Mouse (Mus musculus): Measurements from ENCODE around the gene Mansc1.
"Not testable (repeated sequence)": the region's sequence is repeated elsewhere in the genome, so short reads cannot be mapped to it uniquely, and the experiment has no call there.

Gene Mansc1

DNA sequence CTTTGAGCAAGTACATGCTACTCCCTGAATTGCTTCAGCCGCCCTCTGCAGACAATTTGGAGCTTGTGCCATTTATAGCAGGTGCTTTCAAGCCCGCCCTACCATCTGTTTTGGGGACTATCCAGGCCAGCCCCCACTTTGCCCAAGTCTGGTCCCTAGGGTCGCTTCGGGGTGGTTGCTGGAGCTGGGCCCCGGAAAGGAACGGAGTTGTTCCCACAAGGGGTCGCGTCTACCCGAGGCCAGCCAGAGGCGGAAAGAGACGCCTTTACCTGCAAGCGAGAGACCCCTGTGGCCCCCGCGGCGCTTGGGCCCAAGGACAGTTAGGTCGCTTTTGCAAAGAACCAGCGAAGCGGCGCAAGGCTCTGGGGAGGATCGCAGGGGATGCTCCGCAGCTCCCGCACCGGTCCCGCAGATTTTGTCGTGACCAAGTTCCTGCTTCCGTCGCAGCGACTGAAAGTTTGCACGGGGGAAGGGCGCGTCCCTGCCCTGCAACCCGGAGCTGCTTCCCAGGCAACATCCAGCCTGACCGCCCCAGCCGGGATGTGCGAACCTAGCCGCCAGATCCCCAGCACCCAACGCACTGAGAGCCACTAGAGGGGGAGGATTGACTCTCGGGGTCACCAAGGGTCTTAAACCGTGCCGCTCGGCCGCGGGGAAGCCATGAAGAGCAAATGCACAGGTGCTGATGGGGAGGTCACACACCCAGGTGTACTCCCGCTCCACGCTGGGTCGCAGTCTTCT lies at the start of gene Mansc1:
TSS of gene Mansc1 (minus strand) at position 542 of the 741 bp plus-strand sequence.
- DNase-seq, result peak; percentile 59

DNA sequence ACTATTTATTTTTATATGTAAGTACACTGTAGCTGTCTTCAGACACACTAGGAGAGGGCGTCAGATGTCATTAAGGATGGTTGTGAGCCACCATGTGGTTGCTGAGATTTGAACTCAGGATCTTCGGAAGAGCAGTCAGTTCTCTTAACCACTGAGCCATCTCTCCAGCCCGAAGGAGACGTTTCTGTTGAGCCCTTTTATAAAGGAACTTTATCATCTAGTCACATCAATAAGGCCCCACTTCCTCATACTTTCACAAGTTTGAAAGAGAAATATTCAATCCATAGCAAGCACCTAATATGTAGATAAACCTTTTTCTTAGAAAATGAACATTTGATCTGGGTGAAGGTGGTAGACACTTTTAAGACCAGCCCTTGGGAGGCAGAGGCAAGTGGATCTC lies 47.0 kb upstream of the Mansc1 start:
- DNase-seq, result not testable (repeated sequence)

DNA sequence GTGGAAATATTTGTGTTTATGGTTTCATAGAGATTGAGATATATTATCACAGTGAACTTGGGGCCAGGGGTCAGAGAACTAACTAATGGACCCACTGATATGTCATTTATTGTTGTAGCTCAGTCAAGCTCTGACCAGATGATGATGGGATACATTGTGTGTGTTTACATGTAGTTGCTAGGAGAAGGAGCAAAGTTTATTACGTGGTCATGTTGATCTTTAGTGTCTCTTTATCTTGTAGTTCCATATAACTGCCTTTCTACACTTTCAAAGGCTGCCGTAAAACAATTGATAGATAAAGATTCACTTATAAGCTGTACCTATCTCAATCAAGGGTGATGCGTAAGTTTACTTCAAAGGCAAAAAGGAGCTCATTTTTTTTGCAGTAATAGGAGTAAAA lies 45.7 kb upstream of the Mansc1 start:
- no peak for DNase-seq

DNA sequence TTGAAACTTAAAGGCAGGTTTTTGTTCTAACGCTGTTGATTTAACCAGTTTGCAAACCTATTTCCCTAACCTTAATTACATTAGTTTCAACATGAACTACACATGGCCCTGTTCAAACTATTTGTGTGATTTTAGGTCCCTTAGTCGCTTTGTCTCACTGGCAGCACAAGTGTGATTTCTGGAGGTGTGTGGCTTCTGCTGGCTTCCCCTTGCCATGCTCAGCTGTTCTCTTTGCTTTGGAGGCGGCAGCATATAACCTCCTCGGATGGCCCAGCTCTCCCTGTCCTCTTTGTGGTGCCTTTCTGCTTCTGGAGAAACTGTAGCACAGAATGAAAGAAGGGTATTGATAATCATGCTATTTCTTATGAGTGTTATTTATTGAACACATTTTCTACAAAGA lies 45.2 kb upstream of the Mansc1 start:
- no peak for DNase-seq

DNA sequence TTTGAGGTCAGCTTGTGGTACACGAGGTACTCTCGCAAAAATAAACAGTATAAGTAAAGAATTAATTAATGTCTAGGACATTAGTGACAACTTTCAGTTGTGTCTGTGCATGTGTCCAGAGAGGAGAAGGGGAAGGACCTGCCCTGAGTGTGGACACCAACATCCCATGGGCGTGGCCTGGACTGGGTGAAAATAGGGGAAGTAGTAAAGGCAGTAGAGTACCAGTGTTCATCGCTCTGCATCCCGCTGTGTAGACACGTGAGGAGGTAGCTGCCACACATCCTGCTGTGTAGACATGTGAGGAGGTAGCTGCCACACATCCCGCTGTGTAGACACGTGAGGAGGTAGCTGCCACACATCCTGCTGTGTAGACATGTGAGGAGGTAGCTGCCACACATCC lies 41.4 kb upstream of the Mansc1 start:
- DNase-seq, result not testable (repeated sequence)

DNA sequence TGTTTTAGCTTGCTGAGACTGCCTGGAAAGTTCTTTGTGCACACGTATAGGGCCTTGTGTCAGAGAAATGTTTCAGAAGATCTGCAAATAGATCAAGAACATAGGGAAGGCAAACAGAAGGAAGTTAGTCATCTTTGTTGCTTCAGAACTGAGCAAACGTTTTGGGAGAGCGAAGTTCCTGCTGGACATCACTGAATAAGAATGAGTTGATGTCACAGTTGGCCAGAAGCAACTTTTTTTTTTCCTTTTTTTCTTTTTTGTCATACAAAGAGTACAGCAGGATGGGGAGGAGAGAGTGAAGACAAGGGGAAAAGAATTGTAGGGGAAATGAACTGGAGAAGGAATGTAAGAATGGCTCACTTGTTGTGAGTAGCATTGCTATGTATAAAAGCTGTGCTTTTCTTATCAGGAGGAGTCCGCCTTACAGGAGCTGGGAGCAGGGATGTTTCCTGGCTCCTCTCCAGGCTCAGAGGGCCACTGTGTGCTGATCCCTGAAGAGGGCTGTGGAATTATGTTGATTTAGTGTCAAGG lies 38.7 kb upstream of the Mansc1 start:
- DNase-seq, result no peak

DNA sequence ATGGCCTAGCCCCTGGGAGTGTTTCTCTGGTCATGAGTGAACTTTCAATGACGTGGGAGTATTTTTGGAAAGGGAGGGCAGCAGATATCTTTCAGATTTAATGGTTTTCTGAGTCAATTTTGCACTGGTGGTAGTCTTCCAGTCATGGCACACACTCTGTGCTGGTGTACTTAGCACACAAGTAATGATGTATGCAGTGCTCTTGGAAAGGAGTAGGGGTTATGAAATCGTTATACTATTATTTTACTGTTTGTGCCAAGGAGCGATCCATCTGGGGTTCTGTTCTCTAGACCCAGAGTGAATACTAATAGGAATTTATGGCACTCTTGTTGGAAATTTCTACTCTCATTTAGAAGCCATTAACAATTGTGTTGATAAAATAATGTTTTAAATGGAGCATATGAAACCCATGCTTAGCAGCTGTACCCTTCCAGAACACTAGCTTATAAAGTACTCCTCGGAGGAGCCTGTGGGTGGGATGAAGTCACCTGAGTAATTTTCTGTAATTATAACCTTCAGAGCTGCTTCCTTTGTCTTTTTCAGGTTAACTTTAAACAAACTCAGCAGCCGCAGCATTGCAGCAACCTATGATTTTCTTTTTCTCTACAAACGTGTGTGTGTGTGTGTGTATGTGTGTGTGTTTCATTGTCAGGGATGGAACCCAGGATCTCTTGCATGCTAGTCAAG lies 37.0 kb upstream of the Mansc1 start:
- no peak for DNase-seq

DNA sequence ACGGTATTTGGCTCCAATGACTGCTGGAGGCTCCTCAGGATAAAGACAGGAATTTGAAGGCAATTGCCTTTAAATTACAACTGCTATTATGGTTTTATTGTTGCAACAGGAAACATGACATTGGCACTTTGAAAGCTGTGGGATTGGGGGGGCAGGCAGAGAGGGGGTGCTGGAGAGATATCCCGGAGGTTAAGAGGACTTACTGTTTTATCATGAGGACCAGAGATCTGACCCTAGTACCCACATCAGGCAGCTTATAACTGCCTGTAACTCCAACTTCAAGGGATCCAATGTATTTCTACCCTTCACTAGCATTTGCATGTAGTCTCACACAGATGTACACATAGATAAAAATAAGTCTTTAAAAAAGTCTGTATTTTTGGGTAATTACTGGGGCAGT lies 36.2 kb upstream of the Mansc1 start:
- no peak for DNase-seq

DNA sequence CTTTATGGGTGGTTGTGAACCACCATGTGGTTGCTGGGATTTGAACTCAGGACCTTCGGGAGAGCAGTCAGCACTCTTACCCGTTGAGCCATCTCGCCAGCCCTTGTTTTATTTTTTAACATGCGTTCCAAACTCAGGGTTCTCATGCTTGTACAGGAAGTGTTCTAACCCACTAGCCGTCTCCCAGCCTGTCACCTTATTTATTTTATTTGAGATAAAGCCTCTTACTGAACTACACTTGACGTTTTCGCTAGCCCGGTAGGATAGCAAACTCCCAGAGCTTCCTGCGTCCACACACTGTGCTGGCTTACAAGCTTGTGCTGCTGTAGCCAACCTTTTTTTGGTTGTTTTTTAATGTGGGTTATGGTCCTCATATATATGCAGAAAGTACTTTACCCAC lies 33.5 kb upstream of the Mansc1 start:
- DNase-seq, result no peak

DNA sequence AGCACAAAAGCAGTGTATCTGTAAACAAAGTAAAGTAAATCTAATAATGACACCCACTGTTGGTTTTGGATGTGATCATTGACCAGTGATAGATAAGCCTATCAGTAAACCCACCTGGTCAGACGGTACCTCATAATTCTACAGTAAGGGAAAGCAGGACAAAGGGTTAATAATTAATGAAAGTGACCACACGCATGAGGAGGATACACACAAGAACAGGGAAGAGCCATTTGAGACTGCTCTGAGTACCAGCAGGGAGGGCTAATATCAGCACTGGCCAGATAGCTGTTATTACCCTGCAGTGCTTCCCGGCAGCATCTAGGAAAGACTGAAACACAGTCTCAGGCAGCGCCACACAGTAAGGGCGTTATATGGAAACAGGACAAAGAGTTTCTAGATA lies 32.3 kb upstream of the Mansc1 start:
- no peak for DNase-seq

DNA sequence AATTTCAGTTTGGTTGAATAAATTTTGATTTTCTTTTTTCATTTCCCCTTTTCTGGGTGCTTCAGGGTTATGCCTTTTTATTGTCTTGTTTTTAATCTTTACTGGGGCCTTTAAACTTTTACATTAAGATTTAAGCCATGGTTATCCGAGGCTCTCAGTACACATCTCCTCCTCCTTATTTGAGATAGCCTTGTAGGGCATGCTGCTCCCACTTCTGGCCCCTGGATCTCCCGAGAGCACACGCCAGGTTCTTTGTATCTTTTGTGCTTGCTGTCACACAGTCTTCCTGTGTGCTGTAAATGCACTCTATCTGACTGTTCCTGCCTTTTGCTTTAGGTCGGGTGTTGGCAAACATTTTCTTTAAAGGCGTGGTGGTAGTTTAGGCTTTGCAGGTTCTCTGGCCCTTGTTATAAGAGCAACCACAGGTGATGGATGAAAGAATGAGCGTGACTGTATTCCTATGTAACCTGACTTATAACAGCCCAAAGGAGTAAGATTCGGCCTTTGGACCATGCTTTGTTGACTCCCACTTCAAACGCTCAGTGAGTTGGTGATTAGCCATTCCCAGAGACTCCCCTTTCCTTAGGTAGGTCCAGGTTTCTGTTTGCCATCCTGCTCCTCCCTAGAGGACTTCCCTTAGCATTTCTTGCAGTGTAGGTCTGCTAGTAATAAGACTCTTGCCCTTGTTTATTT lies 28.6 kb upstream of the Mansc1 start:
- no peak for DNase-seq

DNA sequence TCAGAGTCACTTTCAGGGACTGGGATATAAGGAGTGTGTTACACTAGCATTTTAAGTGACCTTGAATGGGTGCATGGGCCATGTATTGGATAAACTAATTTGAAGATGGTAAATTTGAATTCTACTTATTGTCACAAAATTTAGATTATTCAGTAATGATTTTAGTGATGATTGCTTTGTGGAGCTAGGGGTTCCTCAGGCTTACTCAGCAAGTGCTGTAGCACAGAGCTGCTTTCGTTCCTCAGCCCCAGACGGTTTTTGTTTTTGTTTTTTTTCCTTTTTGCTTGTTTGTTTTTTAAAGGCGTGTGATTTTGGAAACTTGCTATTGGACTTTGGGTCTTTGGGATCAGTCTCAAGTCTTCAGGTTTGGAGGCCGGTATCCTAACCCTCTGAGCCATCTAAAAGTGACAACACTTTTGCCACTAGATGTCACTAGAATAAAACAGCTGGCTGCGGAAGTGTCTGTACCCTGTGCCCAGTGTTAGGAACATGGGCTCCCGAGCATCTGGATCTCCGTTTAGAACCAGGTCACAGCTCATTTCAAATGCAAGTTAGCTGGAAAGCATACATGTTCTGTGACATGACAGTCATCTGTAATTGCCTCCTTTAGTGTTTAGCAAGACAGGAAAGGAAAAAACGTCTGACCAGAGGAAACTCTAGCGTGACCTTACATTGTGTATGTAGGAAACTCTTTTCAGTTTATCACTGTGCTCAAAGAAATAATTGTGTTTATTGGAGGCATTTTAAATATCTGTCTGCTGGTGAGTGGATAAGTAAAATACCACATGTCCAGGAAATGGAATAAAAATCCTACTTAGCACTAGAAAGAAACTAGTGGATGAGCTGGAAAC lies 27.0 kb upstream of the Mansc1 start:
- peak; percentile 32 for DNase-seq

DNA sequence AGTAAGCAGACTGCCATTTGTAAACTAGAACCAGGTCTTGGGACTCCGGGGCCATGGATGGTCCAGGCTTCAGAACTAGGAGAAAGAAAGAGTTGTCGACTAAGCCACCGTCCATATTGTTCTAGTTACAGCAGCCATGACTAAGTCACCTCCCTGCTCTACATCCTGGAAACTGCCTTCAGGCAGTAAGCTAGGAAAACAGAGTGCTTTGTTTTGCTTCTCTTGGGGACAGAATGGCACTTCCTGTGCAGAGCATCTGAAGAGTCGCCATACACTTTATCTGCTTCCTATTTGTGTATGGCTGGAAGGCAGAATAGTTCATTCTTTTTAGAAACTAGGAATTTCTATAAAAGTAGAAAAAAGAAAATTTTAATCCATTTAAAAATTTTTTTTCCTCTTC lies 24.2 kb upstream of the Mansc1 start:
- DNase-seq, result no peak

DNA sequence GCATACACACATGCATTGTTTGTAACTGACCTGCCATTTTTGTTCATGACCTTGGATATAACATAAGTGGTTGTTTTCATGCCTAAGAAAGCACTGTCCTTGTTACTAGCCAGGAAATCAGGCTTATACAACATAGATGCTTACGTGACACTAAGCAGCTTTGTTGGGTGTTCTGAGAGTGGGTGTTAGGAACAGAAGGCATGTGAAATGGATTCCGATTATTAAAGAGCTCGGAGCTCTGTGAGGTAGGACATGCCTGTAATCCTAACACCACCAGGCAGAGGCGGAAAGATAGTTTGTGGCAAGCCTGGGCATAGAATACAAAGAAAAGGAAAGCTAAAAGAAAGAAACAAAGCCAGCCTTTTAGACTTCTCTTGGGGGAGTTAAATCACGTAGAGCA lies 16.1 kb upstream of the Mansc1 start:
- no peak for DNase-seq

DNA sequence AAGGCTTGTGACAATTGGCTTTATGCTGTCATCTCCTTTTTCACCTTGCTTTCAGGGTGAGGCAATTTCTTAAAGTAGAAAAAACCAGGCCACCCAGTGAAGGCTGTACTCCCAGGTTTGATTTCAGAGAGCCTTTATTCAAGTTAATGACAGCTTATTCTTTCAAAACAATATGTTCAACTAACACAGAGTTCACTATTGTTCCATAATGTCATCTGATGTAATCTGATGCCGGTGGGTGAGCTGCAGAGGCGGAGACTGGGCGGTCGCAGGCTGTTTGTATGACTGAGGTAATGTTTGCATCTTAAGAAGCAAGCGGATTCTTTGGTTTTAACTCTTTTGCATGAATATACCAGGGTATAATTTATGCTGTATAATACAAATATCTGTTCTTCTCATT lies 15.3 kb upstream of the Mansc1 start:
- DNase-seq, result no peak

DNA sequence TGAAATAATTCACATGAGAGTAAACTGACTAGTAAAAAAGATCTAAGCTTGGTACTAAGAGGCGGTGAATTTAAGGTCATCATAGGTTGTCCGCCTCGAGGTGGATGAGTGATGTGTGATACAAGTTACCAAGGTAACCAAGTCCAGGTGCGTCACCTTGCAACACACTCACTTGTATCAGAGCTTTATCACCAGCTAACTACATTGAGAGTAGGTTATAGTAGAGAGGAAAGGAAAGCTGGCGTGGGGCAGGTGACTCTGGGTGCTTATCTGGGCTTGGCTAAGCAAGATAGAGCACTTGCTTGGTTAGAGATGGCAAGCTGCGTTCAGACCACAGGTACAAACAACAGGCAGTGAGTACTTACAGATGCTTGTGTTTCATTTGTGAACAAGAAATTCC lies 14.5 kb upstream of the Mansc1 start:
- no peak for DNase-seq

DNA sequence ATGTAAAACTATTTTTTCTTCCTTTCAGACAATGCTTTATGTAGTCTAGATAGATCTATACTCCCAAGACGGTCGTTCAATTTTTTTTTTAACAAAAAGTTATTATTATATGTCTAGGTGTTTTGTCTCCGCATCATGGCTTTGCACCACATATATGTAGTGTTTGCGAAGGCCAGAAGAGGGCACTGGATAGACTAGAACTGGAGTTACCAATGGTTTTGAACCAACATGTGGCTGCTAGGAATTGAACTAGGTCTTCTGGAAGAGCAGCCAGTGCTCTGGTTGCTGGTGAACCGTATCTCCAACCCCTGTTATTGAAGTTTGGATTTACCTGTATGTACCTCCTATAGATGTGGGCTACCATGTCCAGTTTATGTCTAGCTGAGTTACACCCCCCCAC lies 11.0 kb upstream of the Mansc1 start:
- no peak for DNase-seq

DNA sequence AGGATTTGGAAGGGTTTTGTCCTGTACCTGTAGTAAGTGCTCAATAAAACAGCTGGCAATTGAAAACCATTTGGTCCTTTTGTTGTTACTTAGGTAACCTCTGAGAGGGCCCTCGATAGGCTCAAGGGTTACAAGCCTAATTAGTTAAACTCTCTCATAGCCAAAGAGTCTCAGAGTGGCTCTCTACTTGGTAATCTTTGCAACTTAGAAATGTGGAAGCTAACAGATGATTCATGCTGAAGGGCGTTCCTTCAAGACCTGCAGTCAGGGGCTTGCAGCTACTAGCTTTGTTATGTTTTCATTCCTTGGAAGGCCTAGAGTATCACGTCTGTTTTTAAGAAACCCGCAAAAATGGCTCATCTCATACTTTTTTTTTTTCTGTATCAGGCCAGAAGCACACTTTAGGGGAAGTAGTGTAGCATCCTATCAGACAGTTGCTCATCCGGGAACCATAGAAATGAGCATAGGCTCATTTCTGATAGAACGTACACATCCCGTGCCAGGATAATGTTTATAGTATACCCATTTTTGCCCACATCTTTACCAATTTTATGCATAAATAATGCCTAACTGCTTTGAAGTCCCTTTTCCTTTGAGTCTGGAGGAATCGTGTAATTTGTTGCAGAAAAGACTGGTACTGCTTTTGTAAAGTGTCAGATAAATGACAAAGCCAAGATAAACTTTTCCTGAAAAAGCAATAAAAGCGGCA lies 9.6 kb upstream of the Mansc1 start:
- DNase-seq, result no peak

DNA sequence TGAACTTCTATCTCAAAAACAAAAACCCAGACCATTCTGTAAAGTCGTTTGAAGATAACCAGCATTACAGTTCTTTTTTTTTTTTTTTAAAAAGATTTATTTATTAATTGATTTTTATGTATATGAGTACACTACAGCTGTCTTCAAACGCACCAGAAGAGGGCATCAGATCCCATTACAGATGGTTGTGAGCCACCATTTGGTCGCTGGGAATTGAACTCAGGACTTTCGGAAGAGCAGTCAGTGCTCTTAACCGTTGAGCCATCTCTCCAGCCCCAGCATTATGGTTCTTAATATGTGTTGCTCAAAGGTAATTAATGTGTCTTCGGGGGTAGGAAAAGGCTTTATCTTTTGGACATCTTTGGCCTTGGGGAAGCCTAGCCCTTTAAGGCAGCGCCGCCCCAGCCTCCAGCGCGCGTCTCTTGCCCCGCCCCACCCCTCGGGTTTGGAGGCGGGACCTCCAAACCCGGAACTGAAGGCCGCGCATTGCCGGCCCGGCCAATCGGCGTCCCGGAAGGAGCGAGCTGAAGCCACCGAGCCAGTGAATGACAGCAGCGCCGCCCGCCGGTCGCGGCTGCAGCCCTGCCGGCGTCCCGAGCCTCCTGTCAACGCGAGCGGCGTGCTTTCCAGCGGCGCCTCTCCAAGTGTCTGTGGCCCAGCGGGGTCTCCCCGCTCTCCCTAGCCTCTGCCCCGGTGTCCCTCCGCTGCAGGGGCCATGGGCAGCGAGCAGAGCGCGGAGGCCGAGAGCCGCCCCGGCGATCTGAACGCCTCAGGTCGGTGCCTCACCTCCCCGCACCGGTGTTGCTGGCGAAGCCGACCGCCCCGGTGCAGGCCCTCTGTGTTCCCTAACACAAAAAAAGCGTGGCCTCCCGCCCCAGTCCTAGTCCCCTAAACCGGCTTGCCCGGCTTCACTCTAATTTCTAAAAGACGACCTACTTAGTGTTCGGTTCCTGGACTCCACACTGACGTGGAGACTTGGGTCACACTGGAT lies 8.5 kb upstream of the Mansc1 start:
- DNase-seq, result peak; percentile 90

DNA sequence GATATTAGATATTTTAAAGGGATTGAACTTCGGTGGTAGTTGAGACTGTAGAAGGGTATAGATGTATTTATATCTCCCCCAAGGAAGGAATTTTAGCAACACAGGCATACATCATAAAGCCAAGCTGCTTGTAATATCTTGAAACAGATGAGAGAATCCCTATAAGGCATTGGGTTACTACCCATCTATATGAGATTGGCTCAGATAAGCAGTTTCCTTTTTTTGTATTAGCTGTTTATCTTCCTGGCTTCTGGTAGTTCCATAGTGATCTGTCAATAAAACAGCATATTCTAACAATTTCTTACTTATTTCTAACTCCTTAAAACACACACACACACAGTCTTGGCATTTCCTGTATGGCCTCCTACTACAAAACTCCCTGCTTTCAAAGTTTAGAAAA lies 7.6 kb upstream of the Mansc1 start:
- DNase-seq, result no peak

DNA sequence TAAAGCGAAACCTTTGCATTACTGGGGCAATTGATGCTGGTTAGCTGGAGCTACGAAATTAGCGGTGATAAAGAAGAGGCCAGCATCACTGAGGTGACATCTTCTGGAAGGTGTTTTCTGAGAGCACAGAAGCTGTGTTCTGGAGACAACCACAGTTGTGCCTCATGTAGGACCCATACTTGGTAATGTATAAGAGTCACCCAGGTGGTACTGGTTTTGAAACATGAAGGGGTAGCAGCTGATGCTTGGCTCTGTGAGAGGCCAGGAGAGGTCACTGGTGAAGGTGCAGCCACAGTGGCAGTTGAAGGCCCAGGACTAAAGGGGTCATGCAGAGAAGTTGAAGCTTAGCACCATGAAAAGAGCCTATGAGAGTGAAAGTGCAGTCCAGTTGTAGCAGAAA lies 6.9 kb upstream of the Mansc1 start, which contains the start of gene Borcs5:
TSS of gene Borcs5 (plus strand) at position 301 of the 400 bp plus-strand sequence.
- no peak for DNase-seq
